Mouse (Mus musculus) MN1 (cell line): Measurements from ENCODE around the gene Cep95.
"Not testable (repeated sequence)": the region's sequence is repeated elsewhere in the genome, so short reads cannot be mapped to it uniquely, and the experiment has no call there.

Source experiments
- DNase-seq: peaks from one replicate; pipeline ENCODE4 v3.0.0-alpha.2; 2016; ENCODE audit warnings: low spot score

Gene Cep95

DNA sequence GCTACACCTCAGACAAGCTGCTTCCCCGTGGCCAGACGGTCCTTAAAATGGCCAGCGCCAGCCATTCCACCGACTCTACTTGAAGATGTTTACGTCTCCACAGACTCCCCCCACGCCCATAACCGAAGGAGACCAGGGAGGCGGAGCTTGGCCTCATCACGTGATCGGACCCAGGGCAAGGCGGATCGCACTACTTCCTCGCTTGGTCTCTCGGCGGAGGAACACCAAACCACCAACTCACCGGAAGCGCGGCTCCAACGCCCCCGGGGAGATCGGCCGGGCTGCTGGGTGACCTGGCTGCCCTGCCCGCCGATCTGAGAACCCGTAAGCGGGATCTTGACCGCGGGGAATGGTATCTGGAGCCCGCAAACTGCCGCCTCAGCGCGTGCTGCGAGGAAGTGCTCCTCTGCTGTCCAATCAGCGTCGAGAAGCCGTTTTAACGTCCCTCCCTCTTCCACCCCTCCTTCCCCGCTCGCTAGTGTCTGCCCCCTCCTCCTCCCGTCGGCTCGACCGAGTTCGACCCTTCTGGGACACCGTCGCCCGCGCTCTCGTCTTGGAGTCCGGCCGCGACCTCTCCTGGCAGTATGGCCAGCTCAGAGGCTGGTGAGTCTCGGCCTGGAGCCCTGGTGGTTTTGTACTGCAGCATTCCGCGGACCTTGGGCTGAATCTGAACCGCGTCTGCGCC lies at the start of gene Cep95, which contains the start of gene Ddx5:
Gene Cep95, plus strand, starts transcription at position 478 of the 685 bp plus-strand sequence.
Gene Ddx5, minus strand, starts transcription at position 411 of the 685 bp plus-strand sequence.
- peak; percentile 97 for DNase-seq

DNA sequence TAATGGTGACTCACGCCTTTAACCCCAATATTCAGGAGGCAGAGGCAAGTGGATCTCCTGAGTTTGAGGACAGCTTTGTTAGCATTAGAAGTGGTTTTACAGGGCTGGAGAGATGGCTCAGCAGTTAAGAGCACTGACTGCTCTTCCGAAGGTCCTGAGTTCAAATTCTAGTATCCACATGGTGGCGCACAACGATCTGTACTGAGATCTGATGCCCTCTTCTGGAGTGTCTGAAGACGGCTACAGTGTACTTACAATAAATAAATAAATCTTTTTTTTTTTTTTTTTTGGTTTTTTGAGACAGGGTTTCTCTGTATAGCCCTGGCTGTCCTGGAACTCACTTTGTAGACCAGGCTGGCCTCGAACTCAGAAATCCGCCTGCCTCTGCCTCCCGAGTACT lies 48.3 kb upstream of the Cep95 start:
- DNase-seq: not testable (repeated sequence)

DNA sequence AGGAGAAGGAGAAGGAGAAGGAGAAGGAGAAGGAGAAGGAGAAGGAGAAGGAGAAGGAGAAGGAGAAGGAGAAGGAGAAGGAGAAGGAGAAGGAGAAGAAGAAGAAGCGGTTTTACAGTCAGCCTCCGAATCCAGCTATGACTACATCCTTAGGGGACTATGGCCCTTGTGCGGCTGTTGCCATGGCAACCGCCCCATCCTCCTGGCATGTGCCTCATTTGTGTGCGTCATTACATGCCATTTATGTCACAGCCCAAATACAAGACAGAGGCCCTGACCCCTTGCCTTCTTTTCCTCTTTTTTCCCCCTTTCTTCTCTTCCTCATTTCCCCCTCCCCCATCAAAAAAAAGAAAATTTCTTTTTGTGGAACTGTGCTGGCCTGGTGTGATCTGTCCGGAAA lies 47.8 kb upstream of the Cep95 start:
- peak; percentile 29 for DNase-seq

DNA sequence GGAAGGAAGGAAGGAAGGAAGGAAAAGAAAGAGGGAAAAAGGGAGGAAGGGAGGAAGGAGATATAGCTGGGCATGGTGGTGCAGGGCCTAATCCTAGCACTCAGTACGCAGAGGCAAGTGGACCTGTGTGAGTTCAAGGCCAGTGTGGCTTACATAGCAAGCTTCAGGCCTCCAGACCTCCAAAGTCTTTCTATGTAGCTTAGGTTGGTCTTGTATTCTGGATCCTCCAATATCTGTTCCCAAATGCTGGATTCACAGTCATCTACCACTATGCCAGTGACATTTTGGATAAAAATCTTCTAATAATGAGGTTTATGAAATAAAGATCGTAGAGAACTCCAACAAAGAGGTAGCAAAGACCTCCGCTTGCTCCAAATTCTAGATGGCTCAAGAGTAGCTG lies 47.2 kb upstream of the Cep95 start:
- DNase-seq: no peak

DNA sequence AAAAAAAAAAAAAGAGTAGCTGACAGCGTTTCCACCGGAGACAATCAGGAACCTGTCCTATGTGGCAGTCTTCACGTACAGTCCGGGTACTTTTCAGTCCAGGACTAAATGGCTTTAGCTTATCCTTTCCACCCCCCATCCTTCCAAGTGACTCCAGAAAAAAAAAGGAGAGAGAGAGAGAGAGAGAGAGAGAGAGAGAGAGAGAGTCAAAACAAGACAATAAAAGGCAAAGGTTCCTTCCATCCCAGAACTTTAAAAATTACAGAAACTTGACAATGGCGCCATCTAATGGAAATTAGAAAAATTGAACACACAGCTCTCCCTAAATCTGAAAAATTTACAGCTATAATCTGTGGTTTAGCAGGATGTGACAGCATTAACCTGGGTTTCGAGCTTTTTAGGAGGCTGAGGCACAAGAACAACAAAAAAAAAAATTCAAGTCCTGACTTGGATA lies 46.6 kb upstream of the Cep95 start:
- peak; percentile 68 for DNase-seq

DNA sequence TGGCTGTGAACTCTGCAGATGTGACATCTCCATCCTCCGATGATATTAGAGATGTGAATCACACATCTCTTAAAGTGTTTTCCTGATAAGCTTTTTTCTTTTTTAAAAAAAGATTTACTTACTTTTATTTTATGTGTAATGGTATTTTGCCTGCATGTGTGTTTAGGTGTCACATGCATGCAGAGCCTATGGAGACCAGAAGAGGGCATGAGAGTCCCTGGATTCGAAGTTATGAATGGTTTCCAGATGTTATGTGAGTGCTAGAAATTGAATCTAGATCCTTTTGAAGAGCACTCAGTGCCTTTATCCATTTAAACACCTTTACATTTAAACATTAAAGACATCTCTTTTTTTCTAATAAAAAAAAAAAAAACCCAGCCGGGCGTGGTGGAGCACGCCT lies 44.1 kb upstream of the Cep95 start:
- no peak for DNase-seq

DNA sequence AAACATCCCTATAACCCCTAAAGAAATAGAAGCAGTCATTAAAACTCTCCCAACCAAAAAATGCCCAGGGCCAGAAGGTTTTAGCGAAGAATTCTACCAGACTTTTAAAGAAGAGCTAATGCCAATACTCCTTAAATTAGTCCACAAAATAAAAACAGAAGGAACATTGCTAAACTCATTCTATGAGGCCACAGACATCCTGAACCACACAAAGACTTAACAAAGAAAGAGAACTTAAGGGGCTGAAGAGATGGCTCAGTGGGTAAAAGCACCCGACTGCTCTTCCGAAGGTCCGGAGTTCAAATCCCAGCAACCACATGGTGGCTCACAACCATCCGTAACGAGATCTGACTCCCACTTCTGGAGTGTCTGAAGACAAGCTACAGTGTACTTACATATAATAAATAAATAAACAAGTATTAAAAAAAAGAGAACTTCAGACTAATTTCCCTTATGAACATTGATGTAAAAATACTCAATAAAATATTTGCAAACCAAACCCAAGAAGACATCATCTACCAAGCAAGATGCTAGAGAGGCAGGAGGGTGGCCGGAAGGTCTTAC lies 39.4 kb upstream of the Cep95 start:
- not testable (repeated sequence) for DNase-seq

DNA sequence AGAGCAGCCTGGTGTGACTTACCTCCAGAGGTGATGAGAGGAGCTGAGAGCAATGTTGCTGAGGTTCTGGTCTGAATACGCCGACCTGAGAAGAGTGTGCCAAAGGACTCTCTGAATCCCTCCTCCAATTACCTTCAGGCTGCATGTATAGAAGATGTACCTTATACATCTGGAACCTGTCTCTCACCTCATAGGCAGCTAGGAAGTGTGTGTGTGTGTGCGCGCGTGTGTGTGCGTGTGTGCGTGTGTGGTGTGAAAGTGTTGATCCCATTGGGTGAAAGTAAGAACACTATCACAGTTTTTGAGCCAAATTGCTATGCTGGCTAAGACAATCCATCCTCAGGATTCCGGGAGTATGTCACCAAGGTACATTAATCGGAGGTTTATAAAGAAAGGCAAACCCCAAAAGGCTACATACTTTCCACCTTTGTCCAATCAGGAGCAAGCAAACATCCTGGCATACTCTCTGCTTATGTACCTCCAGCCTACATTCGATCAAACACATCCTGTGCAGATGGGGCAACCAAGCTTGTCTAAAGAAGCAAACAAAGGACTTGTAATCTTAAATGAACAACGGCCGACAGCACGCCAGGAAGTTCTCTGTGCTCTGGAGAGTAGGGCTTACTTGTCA lies 38.8 kb upstream of the Cep95 start, which contains the start of gene Pecam1:
Gene Pecam1, minus strand, starts transcription at position 508 of the 631 bp plus-strand sequence.
- DNase-seq: no peak

DNA sequence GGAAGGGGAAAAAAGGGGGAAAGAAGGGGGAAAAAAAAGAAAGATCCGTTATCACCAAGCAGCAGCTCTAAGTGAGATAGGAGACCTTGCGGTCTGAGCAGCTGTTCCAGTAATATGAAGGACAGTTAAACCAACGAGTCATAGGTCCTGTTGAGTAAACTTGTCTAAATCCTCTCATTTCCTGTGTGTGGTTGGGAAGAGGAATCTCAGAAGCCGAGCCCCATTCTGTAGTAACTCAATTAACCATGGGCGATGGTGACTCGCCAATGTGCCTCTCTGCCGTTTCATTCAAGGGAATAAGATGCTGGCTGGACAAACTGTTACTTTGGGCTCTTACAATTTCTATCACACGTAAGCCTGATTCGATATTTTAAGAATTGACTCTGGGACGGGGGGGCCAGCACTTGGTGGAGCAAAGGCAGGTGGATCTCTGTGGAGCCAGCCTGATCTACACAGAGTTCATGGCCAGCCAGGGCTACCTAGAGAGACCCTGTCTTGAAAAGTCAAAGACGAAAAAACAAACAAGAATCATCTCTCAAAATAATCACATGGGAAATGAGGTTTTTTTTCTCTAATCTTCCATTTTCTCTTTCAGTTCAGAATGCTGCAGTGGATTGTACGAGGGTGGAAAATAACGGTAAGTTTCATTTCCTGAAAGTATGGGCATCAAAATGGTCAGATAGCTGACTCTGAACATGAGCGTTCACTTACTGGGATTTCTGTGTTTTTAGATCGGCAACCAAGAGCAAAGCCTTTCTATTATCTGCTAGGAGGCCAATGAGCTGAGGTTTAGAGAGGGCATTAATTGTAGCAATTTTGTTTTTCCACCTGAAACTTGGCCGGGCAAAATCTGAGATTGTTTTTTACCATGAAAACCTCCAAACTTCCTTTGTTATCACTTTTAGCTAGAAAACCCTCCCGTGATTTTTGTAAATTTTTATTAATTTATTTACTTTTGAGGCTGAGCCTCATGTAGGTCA lies 37.7 kb upstream of the Cep95 start, which contains the start of gene Milr1:
Gene Milr1, plus strand, starts transcription at position 188 of the 980 bp plus-strand sequence.
- DNase-seq: peak; percentile 33

DNA sequence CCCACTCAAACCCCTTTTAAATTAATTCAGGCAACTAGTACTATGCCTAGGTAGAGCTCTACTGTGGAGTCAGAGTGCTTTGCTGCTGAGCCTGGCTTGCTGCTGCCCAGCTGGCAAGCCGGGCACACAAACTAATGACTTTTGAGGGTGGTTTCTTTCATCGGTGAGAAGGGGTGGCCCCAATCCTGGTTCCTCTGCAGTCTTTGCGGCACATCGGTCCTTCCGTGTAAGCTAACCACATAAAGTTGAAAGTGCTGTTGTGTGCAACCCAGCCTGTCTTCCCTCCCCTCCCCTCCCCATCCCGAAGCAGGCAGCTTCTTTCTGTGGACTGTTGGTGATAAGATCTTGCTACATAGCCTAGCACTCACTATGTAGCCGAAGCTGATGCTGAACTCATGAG lies 36.9 kb upstream of the Cep95 start:
- peak; percentile 21 for DNase-seq

DNA sequence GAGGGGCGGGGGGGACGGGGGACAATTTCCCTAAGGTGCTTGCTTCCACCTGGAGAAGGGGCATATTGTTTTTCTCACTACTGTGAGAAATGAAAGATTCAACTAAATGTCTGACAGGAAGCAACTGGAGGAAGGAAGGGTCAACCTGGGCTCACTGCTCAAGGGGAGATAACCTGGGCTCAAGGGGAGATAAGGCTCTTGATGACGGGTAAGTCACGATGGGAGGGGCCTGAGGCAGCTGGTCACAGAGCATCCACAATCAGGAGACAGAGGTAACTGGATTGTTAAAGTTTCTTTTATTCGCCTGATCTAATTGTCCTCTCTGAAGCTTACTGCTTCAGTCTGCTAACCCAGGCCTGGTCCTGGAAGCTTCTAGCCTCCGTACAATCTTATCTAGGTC lies 35.7 kb upstream of the Cep95 start:
- no peak for DNase-seq

DNA sequence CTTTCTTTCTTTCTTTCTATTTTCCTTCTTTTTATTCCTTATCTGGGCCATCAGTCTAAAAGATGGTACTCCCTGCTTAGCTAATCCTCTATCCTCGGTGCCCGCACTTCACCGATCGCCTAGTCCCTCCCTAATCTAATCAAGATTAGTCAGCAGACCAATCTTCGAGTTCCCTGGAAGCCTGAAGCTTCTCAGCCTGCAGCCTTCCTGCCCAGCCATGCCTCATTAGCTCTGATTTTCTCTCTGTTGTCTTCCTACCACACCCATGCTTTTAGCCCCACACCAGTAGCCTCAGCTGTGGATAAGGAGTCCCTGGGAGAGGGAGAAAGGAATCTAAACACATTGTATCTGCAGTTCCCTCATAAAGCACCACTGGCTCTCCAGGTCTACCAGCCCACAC lies 33.5 kb upstream of the Cep95 start:
- DNase-seq: peak; percentile 66

DNA sequence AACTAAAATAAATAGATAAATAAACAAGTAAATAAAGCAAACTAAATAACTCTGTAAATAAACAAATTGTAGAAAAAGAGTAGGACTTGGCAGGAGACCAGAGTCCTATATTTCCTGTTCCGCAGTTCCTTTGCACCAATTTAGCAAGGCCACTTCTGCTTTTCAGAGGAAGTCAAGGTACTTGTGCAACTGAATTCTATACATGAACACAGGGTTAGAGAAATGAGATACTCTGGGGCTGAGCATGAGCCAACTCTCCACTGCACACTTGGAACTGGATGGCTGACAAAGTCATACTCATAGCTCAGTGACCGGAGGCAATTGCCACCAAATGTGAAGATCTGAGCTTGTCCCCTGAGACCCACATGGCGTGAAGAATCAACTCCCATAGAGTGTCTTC lies 30.0 kb upstream of the Cep95 start:
- no peak for DNase-seq

DNA sequence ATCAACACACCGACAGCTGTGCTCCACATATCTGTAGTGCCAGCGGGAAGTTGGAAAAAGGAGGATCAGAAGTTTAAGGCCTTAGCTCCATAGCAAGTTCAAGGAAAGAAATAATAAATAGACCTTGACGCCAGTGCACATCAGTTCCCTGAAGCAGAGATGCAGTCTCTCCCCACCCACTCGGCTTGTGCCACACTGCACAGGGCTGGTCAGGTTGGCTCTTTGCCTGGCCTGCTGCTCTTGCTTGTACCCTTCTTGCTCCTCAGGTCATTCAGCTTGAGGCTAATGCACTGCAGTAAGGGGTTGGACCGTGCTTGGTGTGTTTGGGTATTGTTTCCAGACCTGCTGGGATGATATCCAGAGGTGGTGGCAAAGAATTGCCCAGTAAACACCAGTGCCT lies 28.5 kb upstream of the Cep95 start:
- no peak for DNase-seq

DNA sequence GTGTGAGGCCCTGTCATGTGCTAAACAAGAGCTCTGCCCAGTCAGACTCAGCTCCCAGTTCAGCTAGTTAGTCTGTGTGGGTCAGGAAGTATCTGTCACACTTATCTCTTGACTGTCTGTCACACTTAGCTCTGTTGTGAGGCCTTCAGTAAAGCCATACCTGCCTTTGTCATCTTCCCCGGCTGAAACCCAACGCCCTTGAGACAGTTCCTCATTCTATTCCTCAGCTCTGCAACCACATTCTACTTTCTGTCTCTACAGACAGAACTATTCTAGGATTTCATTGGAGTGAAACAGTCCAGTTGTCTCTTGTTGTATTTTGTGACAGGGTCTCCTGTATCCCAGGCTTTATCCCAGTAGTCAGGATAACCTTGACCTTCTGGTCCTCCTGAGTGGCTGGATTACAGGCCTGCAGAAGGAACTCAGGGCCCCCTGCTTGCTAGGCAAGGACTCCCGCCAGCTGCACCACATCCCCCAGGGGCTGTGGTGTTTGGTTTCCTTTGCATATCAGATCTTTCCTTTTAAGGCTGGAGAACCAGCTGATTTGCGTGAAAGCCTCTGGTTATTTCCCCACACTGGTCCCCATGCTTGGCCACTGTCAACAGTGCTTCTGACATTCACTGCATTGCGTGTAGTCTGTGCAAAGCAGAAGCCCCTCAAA lies 26.8 kb upstream of the Cep95 start:
- DNase-seq: peak; percentile 51

DNA sequence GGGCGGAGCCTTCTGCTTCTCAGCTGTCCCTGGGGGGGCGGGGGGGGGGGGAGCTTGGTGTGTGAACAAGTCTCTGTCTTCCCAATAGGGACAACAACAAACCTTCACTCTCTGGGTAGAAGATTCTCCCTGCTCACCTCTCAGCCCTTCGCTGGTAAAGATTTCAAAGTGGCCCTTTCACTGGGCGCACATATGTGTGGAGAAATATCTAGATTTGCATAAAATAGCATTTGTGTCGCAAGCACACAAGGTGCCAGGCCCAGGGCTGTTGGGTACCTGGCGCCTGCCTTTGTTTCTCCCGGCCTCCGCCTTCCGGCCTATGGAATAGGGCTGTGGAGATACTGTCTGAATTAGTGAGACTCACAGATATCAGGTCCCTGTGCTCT lies 26.3 kb upstream of the Cep95 start:
- DNase-seq: no peak

DNA sequence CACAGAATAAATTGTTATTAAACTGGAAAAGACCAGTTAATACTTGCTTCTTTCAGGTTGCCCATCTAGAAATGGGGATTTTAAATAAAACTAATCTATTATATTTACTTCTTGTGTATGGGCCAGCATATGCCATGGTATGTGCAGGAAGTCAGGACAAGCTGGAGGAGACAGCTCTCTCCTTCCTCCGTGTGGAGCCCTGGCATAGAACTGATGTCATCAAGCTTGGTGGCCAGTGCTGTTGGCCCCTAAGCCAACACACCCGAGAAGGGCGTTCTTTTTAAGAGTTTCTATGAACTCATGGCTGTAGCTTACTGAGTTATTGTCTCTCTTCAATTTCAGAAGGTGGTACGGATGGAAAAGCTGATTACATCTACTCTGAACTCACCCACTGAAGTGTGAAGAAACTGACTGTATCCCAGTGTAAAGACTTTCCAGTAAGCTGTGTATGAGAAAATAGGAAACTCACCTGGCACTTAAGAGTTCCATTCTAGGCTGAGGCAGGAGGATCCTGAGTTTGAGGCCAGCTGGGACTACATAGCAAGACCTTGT lies 22.4 kb upstream of the Cep95 start:
- DNase-seq: no peak

DNA sequence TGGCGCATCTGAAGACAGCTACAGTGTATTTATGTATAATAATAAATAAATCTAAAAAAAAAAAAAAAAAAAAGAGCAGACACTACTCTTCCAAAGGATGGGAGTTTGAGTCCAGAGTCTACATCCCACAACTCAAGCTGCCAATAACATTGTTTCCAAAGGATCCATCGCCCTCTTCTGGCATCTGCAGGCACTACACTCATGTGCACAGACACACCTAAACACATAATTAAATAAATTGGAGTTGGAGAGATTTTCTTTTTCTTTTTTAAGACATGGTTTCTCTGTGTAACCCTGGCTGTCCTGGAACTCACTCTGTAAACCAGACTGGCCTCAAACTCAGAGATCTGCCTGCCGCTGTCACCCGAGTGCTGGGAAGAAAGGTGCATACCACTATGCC lies 21.5 kb upstream of the Cep95 start:
- DNase-seq: no peak

DNA sequence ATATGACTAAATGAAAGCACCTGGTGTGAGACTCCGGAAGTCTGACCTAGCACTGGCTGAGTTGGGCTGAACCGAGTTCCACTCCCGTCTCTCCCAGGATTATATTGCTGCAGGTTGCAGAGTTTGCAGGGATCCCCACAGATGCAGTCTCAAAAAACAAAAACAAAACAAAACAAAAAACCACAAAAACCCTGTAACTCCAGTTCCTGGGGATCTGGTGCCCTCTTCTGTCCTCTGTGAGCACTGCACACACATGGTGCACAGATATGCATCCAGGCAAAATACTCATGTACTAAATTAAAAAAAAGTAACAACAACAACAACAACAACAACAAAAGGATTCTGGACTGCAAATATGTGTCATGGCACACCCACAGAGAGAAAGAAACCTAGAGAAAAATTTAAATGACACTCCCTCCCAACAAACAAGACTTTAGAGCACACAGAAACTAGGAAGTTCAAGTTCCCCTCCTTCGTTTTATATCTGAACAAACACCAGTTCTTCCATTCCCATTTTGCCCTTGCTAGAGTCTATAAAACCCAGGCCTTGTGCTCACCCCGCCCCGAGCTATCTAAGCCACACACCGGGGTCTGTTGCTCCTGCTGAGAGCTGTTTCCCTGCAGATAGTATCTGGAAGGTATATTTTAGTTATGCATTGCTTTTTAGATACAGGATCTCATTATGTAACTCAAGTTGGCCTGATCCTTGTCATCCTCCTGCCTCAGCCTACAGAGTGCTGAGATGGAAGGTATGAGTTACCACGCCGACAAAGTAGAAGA lies 18.7 kb upstream of the Cep95 start:
- no peak for DNase-seq

DNA sequence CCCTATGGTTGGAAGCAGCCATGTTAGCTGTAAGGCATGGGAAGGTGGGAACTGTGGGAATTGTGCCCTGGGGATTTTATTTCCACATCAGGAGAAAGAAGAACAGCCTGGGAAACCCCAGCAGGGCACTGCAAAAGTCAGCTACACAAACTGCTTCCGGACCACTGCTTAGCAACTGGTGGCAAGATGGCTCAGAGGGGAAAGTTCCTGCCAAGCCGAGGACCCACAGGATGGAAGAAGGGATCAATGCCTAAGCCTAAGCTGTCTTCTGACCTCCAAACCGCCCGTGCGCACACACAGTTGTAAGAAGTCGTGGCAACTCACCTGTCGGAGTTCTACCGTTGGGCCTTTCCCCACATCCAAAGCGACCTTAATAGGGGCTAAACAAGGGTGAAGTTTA lies 16.0 kb upstream of the Cep95 start:
- DNase-seq: no peak
